Mouse (Mus musculus): ENCODE results near the gene Fbxl5.

DNA sequence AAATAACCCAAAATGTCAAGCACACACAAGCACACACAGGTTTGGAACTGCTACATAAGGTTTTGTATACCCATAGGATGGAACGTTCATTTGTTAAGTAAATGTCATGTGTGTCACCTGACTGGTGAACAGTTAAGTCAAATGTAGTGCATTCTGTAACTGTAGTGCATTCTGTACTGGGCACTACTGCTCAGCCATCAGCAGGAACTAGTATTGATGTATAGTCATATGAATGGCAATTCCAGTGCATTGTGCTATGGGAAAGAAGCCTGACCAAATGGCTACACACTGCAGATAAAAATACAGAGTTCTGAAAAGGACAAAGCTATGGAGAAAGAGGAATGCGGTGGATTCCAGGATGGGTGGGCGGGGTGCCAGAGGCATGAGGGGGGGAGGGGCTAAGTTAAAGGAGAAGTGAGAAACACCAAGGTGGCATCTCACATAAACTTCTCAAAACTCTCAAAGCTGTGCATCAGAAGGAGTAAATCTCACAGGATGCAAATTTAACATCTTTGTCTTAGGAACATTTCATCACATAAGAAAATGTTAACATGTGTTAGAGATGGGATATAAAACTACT is 21.2 kb upstream of the Fbxl5 start:
- TF ChIP-seq CTCF (IDR thresholded peaks at IDR 0.05) (no peak), POLR2A (IDR thresholded peaks at IDR 0.05; ENCODE audit: insufficient read depth, low read depth, low read length) (no peak), EP300 (IDR thresholded peaks at IDR 0.05; ENCODE audit: insufficient read depth, low read depth, low read length) (no peak)
